Mouse (Mus musculus): Measurements from ENCODE around the gene Apc2. TPM values are rescaled to one million over a fixed set of nuclear protein-coding genes. Genes with fewer than 3 reads are reported as not detected.
A peak's percentile ranks its signal among the peaks of the same experiment; 100 is the strongest.

The Apc2 gene
- polyA plus RNA-seq, 1 experiment = 0.74 TPM

- H3K27me3 ChIP-seq (replicated peaks; ENCODE audit: control insufficient read depth, insufficient read depth, low read length) = no peaks in the 10 kb centered on the region
- DNase-seq = peak; percentile 98
- H3K4me1 ChIP-seq (ENCODE audit: control insufficient read depth, insufficient read depth, low read length) = peaks cover 5% of the 10 kb centered on the region; the same call in 1 of the 2 replicates
- 0 out of 2 replicates have a peak within 1 kb of the TSS, but pooled peaks have one; percentile 12 for H3K27ac ChIP-seq (ENCODE audit: insufficient read depth, low read depth, low read length)
- H3K36me3 ChIP-seq (ENCODE audit: control insufficient read depth, insufficient read depth, low read length) = no peaks in the 10 kb centered on the region
- peak within 1 kb of the TSS; percentile 46 for H3K4me3 ChIP-seq (ENCODE audit: insufficient read depth, low read depth, low read length)
- no peak for TF ChIP-seq POLR2A (IDR thresholded peaks at IDR 0.05; ENCODE audit: low read depth, low read length)
- TF ChIP-seq CTCF (conservative IDR thresholded peaks at IDR 0.05; ENCODE audit: insufficient read depth, insufficient read length, low read depth, low read length) = no peak
- WGBS = 4% methylated on average over 36 of the region's 36 CpGs
Measured at GRCm38 (mm10) chr10:80329273-80330081, 33.7 kb downstream of the Apc2 start, which contains the start of the genes Pcsk4 and Reep6. Gene Pcsk4 (minus strand): TSS chr10:80329498. Gene Reep6 (plus strand): TSS chr10:80329953.

DNA sequence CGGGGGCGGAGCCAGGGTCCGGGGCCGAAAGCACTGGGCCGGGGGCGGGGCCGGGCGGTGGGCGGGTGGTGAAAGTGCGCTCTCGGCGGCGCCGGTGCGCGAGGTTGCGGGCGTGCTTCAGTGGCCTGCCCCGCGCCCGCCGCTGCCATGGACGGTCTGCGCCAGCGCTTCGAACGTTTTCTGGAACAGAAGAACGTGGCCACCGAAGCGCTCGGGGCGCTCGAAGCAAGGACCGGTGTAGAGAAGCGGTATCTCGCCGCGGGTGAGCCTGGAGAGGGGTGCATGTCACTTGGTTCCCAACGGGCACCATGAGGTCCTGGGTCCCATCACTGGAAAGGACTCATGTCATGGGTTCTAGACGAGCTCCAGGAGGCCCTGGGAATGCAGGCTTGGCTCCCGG is 34.3 kb downstream of the Apc2 start:
- DNase-seq = no peak
- Histone ChIP-seq H3K4me3 (ENCODE audit: insufficient read depth, low read depth, low read length) (peak overlapping the region; percentile 46), H3K27me3 (replicated peaks; ENCODE audit: control insufficient read depth, insufficient read depth, low read length) (no peaks in the 10 kb centered on the region), H3K4me1 (ENCODE audit: control insufficient read depth, insufficient read depth, low read length) (peaks cover 5% of the 10 kb centered on the region; the same call in 1 of the 2 replicates), H3K36me3 (ENCODE audit: control insufficient read depth, insufficient read depth, low read length) (no peaks in the 10 kb centered on the region), H3K27ac (ENCODE audit: insufficient read depth, low read depth, low read length) (no peak overlapping the region)
- no peak for TF ChIP-seq POLR2A (IDR thresholded peaks at IDR 0.05; ENCODE audit: low read depth, low read length)
- TF ChIP-seq CTCF (conservative IDR thresholded peaks at IDR 0.05; ENCODE audit: insufficient read depth, insufficient read length, low read depth, low read length) = no peak
- 2% methylated on average over 40 of the region's 41 CpGs for WGBS

- H3K27ac ChIP-seq (ENCODE audit: insufficient read depth, low read depth, low read length) = no peak overlapping the region
- TF ChIP-seq POLR2A (IDR thresholded peaks at IDR 0.05; ENCODE audit: low read depth, low read length) (no peak), CTCF (conservative IDR thresholded peaks at IDR 0.05; ENCODE audit: insufficient read depth, insufficient read length, low read depth, low read length) (no peak)
- H3K36me3 ChIP-seq (ENCODE audit: control insufficient read depth, insufficient read depth, low read length) = no peaks in the 10 kb centered on the region
- no peak overlapping the region for H3K4me3 ChIP-seq (ENCODE audit: insufficient read depth, low read depth, low read length)
- no peak for DNase-seq
- WGBS = 62% methylated on average over 2 of the region's 2 CpGs
- peaks cover 5% of the 10 kb centered on the region; the same call in 1 of the 2 replicates for H3K4me1 ChIP-seq (ENCODE audit: control insufficient read depth, insufficient read depth, low read length)
- no peaks in the 10 kb centered on the region for H3K27me3 ChIP-seq (replicated peaks; ENCODE audit: control insufficient read depth, insufficient read depth, low read length)
Measured at GRCm38 (mm10) chr10:80330888-80331287, 35.1 kb downstream of the Apc2 start.

DNA sequence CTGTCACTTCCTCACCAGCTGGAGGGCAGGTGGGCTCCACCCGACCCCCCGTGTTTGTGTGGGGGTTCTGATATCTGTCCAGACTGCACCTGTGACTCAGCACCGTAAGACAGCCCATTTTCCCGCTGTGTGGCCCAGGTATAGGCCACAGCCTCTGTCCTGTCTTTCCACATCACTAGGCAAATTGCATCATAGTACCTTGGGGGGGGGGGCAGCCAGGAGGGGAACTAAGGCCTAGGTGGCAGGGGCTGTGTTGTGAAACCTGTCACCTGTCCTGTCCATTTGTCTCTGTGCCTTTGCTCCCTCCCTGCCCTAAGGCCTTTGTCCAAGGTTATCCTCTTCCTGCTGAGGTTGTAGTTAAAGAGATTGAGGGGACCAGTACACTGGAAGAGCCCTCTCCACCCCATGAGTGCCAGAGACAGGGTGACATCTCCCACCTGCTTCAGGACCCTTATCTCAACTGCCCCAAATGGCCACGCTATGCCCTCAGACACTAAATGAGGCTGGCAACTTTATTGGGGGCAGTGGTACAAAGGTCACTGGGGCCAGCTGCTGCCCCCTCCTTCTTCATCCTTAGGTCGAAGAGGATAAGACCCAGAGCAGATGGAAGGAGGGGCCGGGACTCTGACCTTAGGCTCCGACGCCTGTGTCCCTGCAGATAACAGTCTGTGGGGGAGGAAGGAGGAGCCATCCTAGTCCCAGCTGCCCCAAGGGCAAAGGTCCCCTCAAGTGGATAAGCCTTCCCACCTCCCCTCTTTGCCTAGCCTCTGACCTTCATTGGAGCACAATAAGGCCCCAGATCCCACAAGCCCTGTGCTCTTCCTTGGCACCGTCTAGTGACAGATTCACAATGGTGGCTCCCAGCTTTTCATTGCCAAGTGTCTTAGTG is 36.1 kb downstream of the Apc2 start:
- Histone ChIP-seq H3K36me3 (ENCODE audit: control insufficient read depth, insufficient read depth, low read length) (no peaks in the 10 kb centered on the region), H3K4me3 (ENCODE audit: insufficient read depth, low read depth, low read length) (no peak overlapping the region), H3K27me3 (replicated peaks; ENCODE audit: control insufficient read depth, insufficient read depth, low read length) (no peaks in the 10 kb centered on the region), H3K4me1 (ENCODE audit: control insufficient read depth, insufficient read depth, low read length) (peaks cover 5% of the 10 kb centered on the region; the same call in 1 of the 2 replicates), H3K27ac (ENCODE audit: insufficient read depth, low read depth, low read length) (no peak overlapping the region)
- peak; percentile 33 for DNase-seq
- TF ChIP-seq CTCF (conservative IDR thresholded peaks at IDR 0.05; ENCODE audit: insufficient read depth, insufficient read length, low read depth, low read length) (no peak), POLR2A (IDR thresholded peaks at IDR 0.05; ENCODE audit: low read depth, low read length) (no peak)
- WGBS = 60% methylated on average over 10 of the region's 10 CpGs

GRCm38 (mm10) chr10:80332525-80332989 is 36.8 kb downstream of the Apc2 start:
- no peak for TF ChIP-seq CTCF (conservative IDR thresholded peaks at IDR 0.05; ENCODE audit: insufficient read depth, insufficient read length, low read depth, low read length)
- TF ChIP-seq POLR2A (IDR thresholded peaks at IDR 0.05; ENCODE audit: low read depth, low read length) = no peak
- Histone ChIP-seq H3K4me3 (ENCODE audit: insufficient read depth, low read depth, low read length) (no peak overlapping the region), H3K27me3 (replicated peaks; ENCODE audit: control insufficient read depth, insufficient read depth, low read length) (no peaks in the 10 kb centered on the region), H3K4me1 (ENCODE audit: control insufficient read depth, insufficient read depth, low read length) (peaks cover 5% of the 10 kb centered on the region; the same call in 1 of the 2 replicates), H3K27ac (ENCODE audit: insufficient read depth, low read depth, low read length) (no peak overlapping the region), H3K36me3 (ENCODE audit: control insufficient read depth, insufficient read depth, low read length) (no peaks in the 10 kb centered on the region)
- DNase-seq = no peak
- 81% methylated on average over 5 of the region's 5 CpGs for WGBS

GRCm38 (mm10) chr10:80336263-80336662 is 40.5 kb downstream of the Apc2 start:
- H3K27me3 ChIP-seq (replicated peaks; ENCODE audit: control insufficient read depth, insufficient read depth, low read length) = no peaks in the 10 kb centered on the region
- no peaks in the 10 kb centered on the region for H3K36me3 ChIP-seq (ENCODE audit: control insufficient read depth, insufficient read depth, low read length)
- H3K27ac ChIP-seq (ENCODE audit: insufficient read depth, low read depth, low read length) = no peak overlapping the region
- TF ChIP-seq CTCF (conservative IDR thresholded peaks at IDR 0.05; ENCODE audit: insufficient read depth, insufficient read length, low read depth, low read length) (no peak), POLR2A (IDR thresholded peaks at IDR 0.05; ENCODE audit: low read depth, low read length) (no peak)
- WGBS = 87% methylated on average over 12 of the region's 12 CpGs
- no peak for DNase-seq
- no peak overlapping the region for H3K4me3 ChIP-seq (ENCODE audit: insufficient read depth, low read depth, low read length)
- no peaks in the 10 kb centered on the region for H3K4me1 ChIP-seq (ENCODE audit: control insufficient read depth, insufficient read depth, low read length)

All from kidney, adult 2 months (tissue).